Mouse (Mus musculus) small intestine, adult 2 months (tissue): ENCODE data around the gene Fbn1.

Experiments
- CTCF ChIP-seq: fragments of 200-500 bp; IDR thresholded peaks from 2 replicates; pipeline ENCODE4 v1.5.1; 2012; ENCODE audit warnings: low read depth, mild to moderate bottlenecking, control low read depth, inconsistent platforms, low read length, moderate library complexity, mixed read lengths; ENCODE audit not compliant: insufficient replicate concordance, insufficient read length; ENCODE audit errors: extremely low read depth
- POLR2A ChIP-seq: fragments of 200-500 bp; IDR thresholded peaks from 2 replicates; pipeline ENCODE4 v1.6.1; 2012; ENCODE audit warnings: low read depth, mild to moderate bottlenecking, control low read depth, inconsistent platforms, low read length, moderate library complexity

- TF ChIP-seq POLR2A (no peak), CTCF (no peak)
These were observed 48.0 kb upstream of the Fbn1 start for GRCm38 (mm10) chr2:125555830-125556229.
